Mouse (Mus musculus) cerebellum, adult 2 months (tissue): ENCODE data around the gene Dusp22. TPM values are rescaled to one million over a fixed set of nuclear protein-coding genes. Genes with fewer than 3 reads are reported as not detected.

Source experiments
- DNase-seq, 2 experiments: peaks; one replicate each; pipeline ENCODE4 v3.0.0; 2021
- H3K27ac ChIP-seq: fragments of 200-500 bp; 2 replicates; pipeline ENCODE4 v1.5.1; 2012; ENCODE audit warnings: low read length, control low read depth, inconsistent platforms; ENCODE audit not compliant: insufficient read depth
- H3K27me3 ChIP-seq: fragments of 200-500 bp; 2 replicates; pipeline ENCODE4 v1.6.1; 2012; ENCODE audit warnings: inconsistent platforms, mild to moderate bottlenecking, low read length, moderate library complexity; ENCODE audit not compliant: control insufficient read depth, insufficient read depth
- H3K4me1 ChIP-seq: fragments of 200-500 bp; 2 replicates; pipeline ENCODE4 v1.6.1; 2011; ENCODE audit warnings: low read length; ENCODE audit not compliant: control insufficient read depth, insufficient read depth
- H3K4me3 ChIP-seq: fragments of 200-500 bp; replicated peaks from 2 replicates; pipeline ENCODE3; 2011; ENCODE audit warnings: mild to moderate bottlenecking, low read depth, low read length, control low read depth; ENCODE audit not compliant: insufficient read depth
- CTCF ChIP-seq: fragments of 200-500 bp; IDR thresholded peaks from 2 replicates; pipeline ENCODE4 v1.5.1; 2011; ENCODE audit warnings: low read depth, mild to moderate bottlenecking, control low read depth, low read length, moderate library complexity, borderline replicate concordance; ENCODE audit not compliant: insufficient read depth
- POLR2A ChIP-seq: fragments of 200-500 bp; IDR thresholded peaks from 2 replicates; pipeline ENCODE4 v1.6.1; 2011; ENCODE audit warnings: low read length, control low read depth, borderline replicate concordance; ENCODE audit not compliant: insufficient read depth
- WGBS: fragments of 180-500 bp; shearing (Covaris S2); methylation state at CpG from one replicate; pipeline ENCODE4 v1.1.7; 2018; 5-methylcytosine and 5-hydroxymethylcytosine counted together
- polyA plus RNA-seq: library from polyadenylated mRNA; depleted of rRNA; stranded (reverse); fragments of >200 nt; gene quantifications from 2 replicates; pipeline ENCODE4 v1.2.3, GENCODE M21; 2012

Dusp22 gene
- polyA plus RNA-seq, 1 experiment: 28.1 TPM

DNA sequence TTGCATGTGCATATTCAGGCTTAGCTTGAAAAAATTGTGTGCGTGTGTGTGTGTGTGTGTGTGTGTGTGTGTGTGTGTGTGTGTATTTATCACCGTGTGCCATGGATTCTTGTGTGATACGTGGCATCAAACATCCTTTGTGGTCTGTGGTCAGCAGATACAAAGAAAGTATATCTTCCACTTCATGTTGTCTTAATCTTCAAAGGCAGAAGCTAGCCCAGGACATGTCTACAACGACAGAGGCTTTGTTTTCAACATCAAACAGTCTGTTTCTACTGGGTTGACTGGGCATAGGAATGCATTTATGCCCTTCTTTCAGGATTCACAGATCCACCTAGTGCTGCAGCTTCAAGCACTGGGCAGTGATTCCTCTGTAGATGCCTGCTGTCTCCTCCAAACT, 22.1 kb downstream of the Dusp22 start:
- TF ChIP-seq CTCF (no peak), POLR2A (no peak)
- Histone ChIP-seq H3K27me3 (no peaks in the 10 kb centered on the region), H3K4me1 (no peaks in the 10 kb centered on the region; the same call in 1 of the 2 replicates), H3K4me3 (no peak overlapping the region), H3K27ac (no peak overlapping the region)
- DNase-seq: no peak
- 79% methylated on average over 4 of the region's 4 CpGs for WGBS

DNA sequence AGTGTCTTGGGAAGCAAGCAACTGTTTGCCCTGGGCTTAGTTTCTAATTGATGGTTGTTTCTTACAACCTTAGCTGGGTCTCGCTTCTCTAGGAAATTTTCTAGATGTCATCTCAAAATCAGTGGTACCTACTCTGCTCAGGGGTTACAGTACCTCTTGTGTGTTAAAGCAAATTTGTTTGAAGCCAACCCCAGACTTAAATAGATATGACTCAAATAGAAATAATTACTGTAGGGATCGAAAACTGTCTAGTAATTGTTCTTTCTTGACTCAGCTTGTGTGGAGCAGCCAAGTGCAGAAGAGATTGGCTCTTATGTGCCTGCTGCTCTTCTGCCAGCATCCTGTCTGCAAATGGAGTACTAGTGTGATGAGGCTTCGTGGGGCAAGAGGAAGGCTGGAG, 22.5 kb downstream of the Dusp22 start:
- DNase-seq: no peak
- H3K27me3 ChIP-seq: no peaks in the 10 kb centered on the region
- TF ChIP-seq CTCF: no peak
- no peak for TF ChIP-seq POLR2A
- no peak overlapping the region for H3K27ac ChIP-seq
- no peaks in the 10 kb centered on the region; the same call in 1 of the 2 replicates for H3K4me1 ChIP-seq
- 74% methylated on average over 3 of the region's 3 CpGs for WGBS
- no peak overlapping the region for H3K4me3 ChIP-seq

DNA sequence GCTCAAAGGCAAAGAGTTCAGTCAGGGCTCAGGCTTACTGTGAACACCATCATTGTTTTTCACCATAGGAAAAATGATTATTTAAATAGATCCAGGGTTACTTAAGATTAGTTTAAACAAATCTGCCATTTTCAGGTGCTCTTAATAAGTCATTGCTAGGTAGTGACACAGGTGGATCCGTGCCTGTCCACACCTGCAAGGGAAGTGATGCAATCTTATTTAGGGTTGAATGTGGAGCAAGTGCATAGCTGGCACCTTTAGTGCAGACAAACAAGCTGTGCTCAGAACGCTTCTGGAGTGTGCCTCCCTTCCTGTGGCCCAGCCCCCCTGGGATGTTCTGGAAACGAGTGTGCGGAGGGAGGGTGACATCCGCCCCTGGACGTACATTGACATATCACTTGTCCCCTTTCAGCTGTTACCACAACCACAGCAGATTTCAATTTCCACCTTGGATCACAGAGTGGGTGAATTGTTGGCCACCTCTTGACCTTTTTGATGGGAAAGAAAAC, 24.9 kb downstream of the Dusp22 start:
- DNase-seq: no peak
- H3K4me3 ChIP-seq: no peak overlapping the region
- WGBS: 57% methylated on average over 6 of the region's 6 CpGs
- no peak overlapping the region for H3K27ac ChIP-seq
- H3K27me3 ChIP-seq: no peaks in the 10 kb centered on the region
- no peaks in the 10 kb centered on the region; the same call in 1 of the 2 replicates for H3K4me1 ChIP-seq
- no peak for TF ChIP-seq POLR2A
- TF ChIP-seq CTCF: no peak

DNA sequence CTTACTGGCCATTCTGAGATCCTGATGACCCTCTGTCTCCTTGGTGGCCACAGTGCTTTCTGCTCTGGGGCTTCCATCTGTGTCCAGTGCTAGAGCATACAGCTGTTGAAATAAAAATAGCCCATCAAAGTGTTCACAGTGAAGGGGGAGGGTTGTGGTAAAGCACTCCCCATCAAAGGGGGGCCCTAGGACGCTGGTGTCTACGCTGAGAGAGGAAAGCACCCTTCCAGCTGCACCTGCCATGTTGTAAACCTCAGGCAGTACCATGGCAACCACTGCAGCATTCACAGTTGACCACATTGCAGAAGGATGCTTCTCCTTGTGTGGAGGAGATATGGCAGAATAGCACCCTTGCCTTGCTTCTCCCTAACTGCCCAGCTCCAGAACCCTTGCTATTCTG, 26.2 kb downstream of the Dusp22 start:
- WGBS: 80% methylated on average over 2 of the region's 2 CpGs

DNA sequence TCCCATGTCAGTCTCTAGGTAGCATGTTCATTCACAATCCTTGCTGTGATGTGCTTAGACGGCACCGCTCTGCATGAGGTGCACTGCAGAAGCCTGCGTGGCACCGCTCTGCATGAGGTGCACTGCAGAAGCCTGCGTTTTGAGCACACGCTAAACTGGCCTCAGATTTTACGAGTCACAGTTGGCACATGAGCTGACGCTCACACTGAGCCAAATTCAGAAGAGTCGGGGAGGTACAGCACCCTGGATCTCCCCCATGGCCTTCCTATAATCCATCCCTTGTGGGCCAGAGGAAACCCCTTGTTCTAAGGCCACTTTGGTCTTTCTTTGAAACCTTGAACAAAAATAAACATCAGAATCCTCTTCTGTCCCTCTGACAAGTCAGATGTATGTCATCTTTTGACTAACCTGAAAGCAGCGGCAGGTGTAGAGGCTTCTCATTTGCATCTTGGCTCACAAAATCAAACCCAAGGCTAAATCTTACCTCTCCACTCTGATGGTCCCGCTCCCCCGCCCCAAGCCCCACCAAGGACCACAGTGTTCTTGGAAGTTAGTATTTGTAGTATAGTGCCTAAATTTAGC, 28.3 kb downstream of the Dusp22 start:
- no peak overlapping the region for H3K4me3 ChIP-seq
- no peak overlapping the region for H3K27ac ChIP-seq
- H3K27me3 ChIP-seq: no peaks in the 10 kb centered on the region
- TF ChIP-seq POLR2A: no peak
- no peak for TF ChIP-seq CTCF
- DNase-seq: no peak
- H3K4me1 ChIP-seq: no peaks in the 10 kb centered on the region; the same call in 1 of the 2 replicates
- 54% methylated on average over 12 of the region's 12 CpGs for WGBS

More for the DNA sequence above, 26.2 kb downstream of the Dusp22 start:
- Histone ChIP-seq H3K4me3 (no peak overlapping the region), H3K27ac (no peak overlapping the region), H3K4me1 (no peaks in the 10 kb centered on the region; the same call in 1 of the 2 replicates), H3K27me3 (no peaks in the 10 kb centered on the region)
- no peak for DNase-seq
- TF ChIP-seq CTCF (no peak), POLR2A (no peak)

DNA sequence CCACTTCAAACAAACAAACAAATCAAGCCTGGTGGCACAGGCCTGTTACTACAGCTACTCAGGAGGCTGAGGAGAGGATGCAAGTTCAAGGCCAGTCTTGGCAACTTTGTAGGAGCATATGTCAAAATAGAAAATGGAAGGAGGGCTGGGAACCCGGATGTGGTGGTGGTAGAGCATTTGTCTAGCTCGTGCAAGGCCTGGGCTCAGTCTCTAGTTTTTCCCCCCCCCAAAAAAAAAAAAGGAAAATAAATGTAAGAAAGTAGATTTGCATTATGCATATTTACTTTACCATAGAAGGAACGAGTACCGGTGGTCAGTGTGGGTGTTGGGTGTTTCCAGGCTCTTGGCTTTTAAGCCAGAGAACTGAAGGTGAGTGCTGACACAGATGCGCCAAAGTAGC, 29.7 kb downstream of the Dusp22 start:
- Histone ChIP-seq H3K27me3 (no peaks in the 10 kb centered on the region), H3K4me3 (no peak overlapping the region), H3K27ac (no peak overlapping the region), H3K4me1 (no peaks in the 10 kb centered on the region; the same call in 1 of the 2 replicates)
- WGBS: 93% methylated on average over 5 of the region's 5 CpGs
- DNase-seq: no peak
- TF ChIP-seq CTCF: no peak
- TF ChIP-seq POLR2A: no peak

DNA sequence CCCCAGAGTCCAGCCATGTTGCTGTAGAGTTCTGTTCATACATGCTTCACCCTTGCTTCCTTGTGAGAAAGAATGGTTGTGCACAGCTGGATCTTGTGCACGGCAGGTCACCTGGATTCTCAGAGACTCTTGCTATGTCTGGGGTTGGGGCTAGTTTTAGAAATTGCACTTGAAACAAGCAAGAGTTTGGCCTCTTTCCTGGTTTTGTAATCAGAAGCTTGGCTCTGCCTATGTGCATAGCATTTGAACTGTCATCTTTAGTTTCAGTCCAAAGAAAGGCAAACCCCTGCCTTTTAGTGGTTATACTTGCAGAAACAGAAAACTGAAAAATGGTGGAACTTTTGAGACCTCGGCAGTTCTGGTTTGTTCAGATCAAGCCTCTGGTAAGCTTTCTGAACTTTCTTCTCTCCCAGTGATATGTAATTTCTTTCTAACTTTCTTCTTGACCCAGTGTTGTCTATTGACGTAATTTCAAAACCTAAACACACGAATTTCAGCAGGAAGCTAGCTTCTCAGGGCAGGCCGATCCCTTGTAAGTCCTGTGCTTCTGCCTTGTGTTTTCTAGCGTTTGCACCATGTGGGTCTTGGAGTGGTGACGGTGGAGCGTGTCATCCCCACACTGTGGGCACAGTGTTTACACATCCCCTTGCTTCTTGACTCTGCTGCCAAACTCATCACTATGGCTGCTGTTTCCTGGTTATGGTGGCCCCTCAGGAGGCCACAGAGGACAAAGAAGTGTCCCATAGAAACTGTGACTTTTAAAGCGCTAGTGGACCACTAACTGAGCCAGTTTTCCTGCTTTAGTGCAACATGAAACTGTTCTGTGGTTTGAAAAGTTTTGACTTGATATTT, 31.9 kb downstream of the Dusp22 start:
- no peaks in the 10 kb centered on the region for H3K27me3 ChIP-seq
- H3K4me1 ChIP-seq: no peaks in the 10 kb centered on the region
- no peak overlapping the region for H3K27ac ChIP-seq
- TF ChIP-seq CTCF: no peak
- no peak for TF ChIP-seq POLR2A
- DNase-seq: no peak
- no peak overlapping the region for H3K4me3 ChIP-seq
- 53% methylated on average over 9 of the region's 9 CpGs for WGBS

DNA sequence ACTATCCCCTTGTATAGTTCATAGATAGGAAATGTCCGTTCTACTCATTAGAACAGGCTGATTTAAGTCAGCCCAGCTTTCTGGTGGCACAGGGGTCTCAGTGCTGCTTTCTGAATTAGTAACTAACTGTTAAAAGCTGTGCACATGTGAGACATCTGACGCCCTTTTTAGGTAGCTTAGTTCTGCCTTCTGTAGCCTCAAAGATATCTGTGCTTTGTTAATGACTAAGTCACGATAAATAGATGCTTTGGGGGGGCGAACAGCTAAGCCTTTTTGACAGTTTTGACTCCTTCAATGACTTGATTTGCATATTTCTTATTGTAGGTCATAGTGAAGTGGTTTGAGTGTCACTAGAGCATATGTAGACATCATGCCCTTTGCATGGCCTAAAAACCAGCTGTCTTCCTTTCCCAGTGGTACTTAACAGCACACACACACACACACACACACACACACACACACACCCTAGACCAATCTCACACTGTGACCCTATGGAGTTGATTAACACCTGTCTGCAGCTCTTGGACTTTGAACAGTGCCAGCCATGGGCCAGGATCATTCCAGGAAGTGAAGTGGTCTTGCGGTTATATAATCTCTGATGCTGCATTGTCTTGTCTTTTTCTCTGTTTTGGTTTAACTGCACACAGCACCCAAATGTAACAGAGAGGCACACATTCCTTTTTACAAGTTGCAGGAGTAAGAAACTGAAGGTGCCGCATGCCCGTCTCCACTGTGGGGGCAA, 33.0 kb downstream of the Dusp22 start:
- H3K4me1 ChIP-seq: no peaks in the 10 kb centered on the region
- no peak for TF ChIP-seq POLR2A
- TF ChIP-seq CTCF: no peak
- H3K4me3 ChIP-seq: no peak overlapping the region
- no peak overlapping the region for H3K27ac ChIP-seq
- no peaks in the 10 kb centered on the region for H3K27me3 ChIP-seq
- WGBS: 92% methylated on average over 7 of the region's 7 CpGs
- no peak for DNase-seq
